Mouse (Mus musculus) forebrain, embryonic 12.5 days (tissue): ENCODE data around the gene Hmces. TPM values are rescaled to one million over a fixed set of nuclear protein-coding genes. Genes with fewer than 3 reads are reported as not detected.
"Not testable (repeated sequence)": the region's sequence is repeated elsewhere in the genome, so short reads cannot be mapped to it uniquely, and the experiment has no call there.

Source experiments
- ATAC-seq: fragments of 200-750 bp; cut with Nextera tagmentation; 2 replicates; pipeline ENCODE4 v1.8.0; 2017; ENCODE audit warnings: moderate TSS enrichment; ENCODE audit not compliant: low FRiP score
- H3K27ac ChIP-seq: fragments of 300-500 bp; sonication (generic); 2 replicates; pipeline ENCODE4 v1.5.1; 2016; ENCODE audit warnings: mild to moderate bottlenecking
- H3K27me3 ChIP-seq: fragments of 300-500 bp; sonication (generic); 2 replicates; pipeline ENCODE4 v1.6.1; 2016; ENCODE audit warnings: mild to moderate bottlenecking
- H3K36me3 ChIP-seq: fragments of 300-500 bp; sonication (generic); replicated peaks from 2 replicates; pipeline ENCODE4 v1.6.1; 2016; ENCODE audit warnings: mild to moderate bottlenecking
- H3K4me1 ChIP-seq: fragments of 300-500 bp; sonication (generic); 2 replicates; pipeline ENCODE4 v1.6.1; 2016
- H3K4me2 ChIP-seq: fragments of 300-500 bp; sonication (generic); 2 replicates; pipeline ENCODE4 v1.6.1; 2016; ENCODE audit warnings: mild to moderate bottlenecking, moderate library complexity
- H3K4me3 ChIP-seq: fragments of 300-500 bp; sonication (generic); replicated peaks from 2 replicates; pipeline ENCODE4 v1.5.1; 2016; ENCODE audit warnings: mild to moderate bottlenecking
- H3K9ac ChIP-seq: fragments of 300-500 bp; sonication (generic); 2 replicates; pipeline ENCODE4 v1.6.1; 2016; ENCODE audit warnings: mild to moderate bottlenecking
- H3K9me3 ChIP-seq: fragments of 300-500 bp; sonication (generic); 2 replicates; pipeline ENCODE4 v1.6.1; 2016
- WGBS: fragments of 180-500 bp; shearing (Covaris S2); methylation state at CpG from one replicate; pipeline ENCODE4 v1.1.7; 2016; 5-methylcytosine and 5-hydroxymethylcytosine counted together
- polyA plus RNA-seq: library from polyadenylated mRNA; unstranded; fragments of >200 nt; fragmentation: Nextera tagmentation; extraction: Ambion mirVana; gene quantifications from 2 replicates; pipeline ENCODE4 v1.2.1, GENCODE M21; 2016

The Hmces gene
- polyA plus RNA-seq, 1 experiment from 2014 or later = 53.3 TPM

- Histone ChIP-seq H3K4me2 (no peak overlapping the region), H3K27me3 (no peaks in the 10 kb centered on the region), H3K4me3 (no peak overlapping the region), H3K9me3 (no peaks in the 10 kb centered on the region), H3K36me3 (peaks cover 57% of the 10 kb centered on the region), H3K4me1 (0 out of 2 replicates have a peak, but pooled peaks cover 3% of the 10 kb centered on the region), H3K9ac (no peak overlapping the region), H3K27ac (no peak overlapping the region)
- WGBS = 94% methylated on average over 4 of the region's 4 CpGs
- no peak for ATAC-seq
Observed at GRCm38 (mm10) chr6:87921201-87921600, 7.5 kb downstream of the Hmces start.

- no peak overlapping the region for H3K27ac ChIP-seq
- H3K4me1 ChIP-seq = no peaks in the 10 kb centered on the region
- no peak overlapping the region for H3K4me2 ChIP-seq
- H3K9ac ChIP-seq = no peak overlapping the region
- H3K9me3 ChIP-seq = no peaks in the 10 kb centered on the region
- WGBS = 88% methylated on average over 1 of the region's 1 CpGs
- no peaks in the 10 kb centered on the region for H3K27me3 ChIP-seq
- no peak overlapping the region for H3K4me3 ChIP-seq
- ATAC-seq = no peak
- H3K36me3 ChIP-seq = peaks cover 44% of the 10 kb centered on the region
Observed at GRCm38 (mm10) chr6:87923624-87924023, 9.9 kb downstream of the Hmces start.

GRCm38 (mm10) chr6:87935037-87935436, 21.3 kb downstream of the Hmces start:
- Histone ChIP-seq H3K4me2 (no peak overlapping the region), H3K27me3 (no peaks in the 10 kb centered on the region), H3K36me3 (peaks cover 56% of the 10 kb centered on the region), H3K9me3 (no peaks in the 10 kb centered on the region), H3K9ac (no peak overlapping the region), H3K4me3 (no peak overlapping the region), H3K27ac (no peak overlapping the region), H3K4me1 (peaks cover 6% of the 10 kb centered on the region)
- no peak for ATAC-seq
- 91% methylated on average over 5 of the region's 5 CpGs for WGBS

- ATAC-seq = peak; percentile 94
- Histone ChIP-seq H3K36me3 (peaks cover 40% of the 10 kb centered on the region), H3K4me2 (no peak overlapping the region), H3K4me1 (peaks cover 6% of the 10 kb centered on the region), H3K9me3 (no peaks in the 10 kb centered on the region), H3K9ac (peak overlapping the region; percentile 4; the same call in 1 of the 2 replicates), H3K27ac (peak overlapping the region; percentile 69), H3K4me3 (no peak overlapping the region), H3K27me3 (no peaks in the 10 kb centered on the region)
- 43% methylated on average over 19 of the region's 19 CpGs for WGBS
Observed at GRCm38 (mm10) chr6:87937178-87937788, 23.5 kb downstream of the Hmces start.

- H3K36me3 ChIP-seq = peaks cover 26% of the 10 kb centered on the region
- no peak overlapping the region for H3K4me3 ChIP-seq
- no peak overlapping the region for H3K27ac ChIP-seq
- 88% methylated on average over 3 of the region's 3 CpGs for WGBS
- H3K9me3 ChIP-seq = no peaks in the 10 kb centered on the region
- no peak for ATAC-seq
- no peak overlapping the region for H3K4me2 ChIP-seq
- peaks cover 6% of the 10 kb centered on the region for H3K4me1 ChIP-seq
- H3K9ac ChIP-seq = no peak overlapping the region
- H3K27me3 ChIP-seq = no peaks in the 10 kb centered on the region
Observed at GRCm38 (mm10) chr6:87938941-87939340, 25.2 kb downstream of the Hmces start.

- no peak for ATAC-seq
- Histone ChIP-seq H3K27me3 (no peaks in the 10 kb centered on the region), H3K4me2 (no peak overlapping the region), H3K4me3 (no peak overlapping the region), H3K9me3 (no peaks in the 10 kb centered on the region), H3K36me3 (no peaks in the 10 kb centered on the region), H3K27ac (no peak overlapping the region), H3K9ac (no peak overlapping the region), H3K4me1 (peaks cover 5% of the 10 kb centered on the region)
- WGBS = 87% methylated on average over 7 of the region's 7 CpGs
Observed at GRCm38 (mm10) chr6:87942179-87942578, 28.4 kb downstream of the Hmces start.

- H3K9ac ChIP-seq, ATAC-seq, H3K4me2 ChIP-seq, H3K27ac ChIP-seq, H3K4me1 ChIP-seq, H3K27me3 ChIP-seq, H3K4me3 ChIP-seq, H3K36me3 ChIP-seq: not testable (repeated sequence)
- H3K9me3 ChIP-seq = peaks cover 13% of the 10 kb centered on the region
- WGBS = 69% methylated on average over 4 of the region's 4 CpGs
Observed at GRCm38 (mm10) chr6:87962457-87962856, 48.7 kb downstream of the Hmces start.

- Histone ChIP-seq H3K27me3 (no peaks in the 10 kb centered on the region), H3K9me3 (no peaks in the 10 kb centered on the region), H3K27ac (no peak overlapping the region), H3K4me2 (no peak overlapping the region), H3K36me3 (no peaks in the 10 kb centered on the region), H3K4me3 (no peak overlapping the region), H3K4me1 (no peaks in the 10 kb centered on the region), H3K9ac (no peak overlapping the region)
- ATAC-seq = no peak
- WGBS = 30% methylated on average over 2 of the region's 2 CpGs
Observed at GRCm38 (mm10) chr6:87970041-87970440, 56.3 kb downstream of the Hmces start.

- ATAC-seq = peak; percentile 4; the same call in 1 of the 2 replicates
- Histone ChIP-seq H3K27me3 (no peaks in the 10 kb centered on the region), H3K27ac (peak overlapping the region; percentile 97), H3K4me3 (peak overlapping the region; percentile 98), H3K9ac (peak overlapping the region; percentile 99), H3K4me1 (peaks cover 21% of the 10 kb centered on the region), H3K9me3 (no peaks in the 10 kb centered on the region), H3K4me2 (peak overlapping the region; percentile 68), H3K36me3 (peaks cover 16% of the 10 kb centered on the region)
- 67% methylated on average over 3 of the region's 3 CpGs for WGBS
Observed at GRCm38 (mm10) chr6:87979728-87980127, 66.0 kb downstream of the Hmces start.

GRCm38 (mm10) chr6:87980374-87981029, 66.8 kb downstream of the Hmces start:
- peak; percentile 92 for ATAC-seq
- peaks cover 22% of the 10 kb centered on the region for H3K36me3 ChIP-seq
- peak overlapping the region; percentile 68 for H3K4me2 ChIP-seq
- H3K9ac ChIP-seq = peak overlapping the region; percentile 99
- peak overlapping the region; percentile 98 for H3K4me3 ChIP-seq
- no peaks in the 10 kb centered on the region for H3K9me3 ChIP-seq
- peak overlapping the region; percentile 97 for H3K27ac ChIP-seq
- no peaks in the 10 kb centered on the region for H3K27me3 ChIP-seq
- H3K4me1 ChIP-seq = peaks cover 21% of the 10 kb centered on the region
- under 1% methylated on average over 66 of the region's 66 CpGs for WGBS

GRCm38 (mm10) chr6:87981030-87981485, 67.3 kb downstream of the Hmces start:
- Histone ChIP-seq H3K4me2 (peak overlapping the region; percentile 68), H3K9ac (peak overlapping the region; percentile 99), H3K27me3 (no peaks in the 10 kb centered on the region), H3K9me3 (no peaks in the 10 kb centered on the region), H3K27ac (peak overlapping the region; percentile 97), H3K4me1 (peaks cover 21% of the 10 kb centered on the region), H3K36me3 (peaks cover 25% of the 10 kb centered on the region), H3K4me3 (peak overlapping the region; percentile 98)
- under 1% methylated on average over 41 of the region's 56 CpGs for WGBS
- ATAC-seq = peak; percentile 52

GRCm38 (mm10) chr6:87981547-87982256, 68.0 kb downstream of the Hmces start, which contains the start of gene H1fx:
Gene H1fx, minus strand, starts transcription at chr6:87981637.
- no peaks in the 10 kb centered on the region for H3K27me3 ChIP-seq
- H3K4me2 ChIP-seq = peak within 1 kb of the TSS; percentile 68
- under 1% methylated on average over 36 of the region's 55 CpGs for WGBS
- H3K36me3 ChIP-seq = peaks cover 30% of the 10 kb centered on the region
- H3K9ac ChIP-seq = peak within 1 kb of the TSS; percentile 99
- H3K4me1 ChIP-seq = peaks cover 21% of the 10 kb centered on the region
- peak within 1 kb of the TSS; percentile 97 for H3K27ac ChIP-seq
- H3K9me3 ChIP-seq = no peaks in the 10 kb centered on the region
- ATAC-seq = peak; percentile 85
- H3K4me3 ChIP-seq = peak within 1 kb of the TSS; percentile 98
